ENCODE assay signal across 34 mouse cellular contexts in genomic region chr7:127390306-127390705, GRCm38 (mm10).
"Had no signal": no experiment of that assay in that cellular context is flagged by ENCODE, and none has a peak within 500 bp of the region (broad histone marks: within the 10 kb centered on the region; RNA-seq: fewer than 3 reads in every experiment).

No protein-coding gene starts in this region.

- H3K4me3 ChIP-seq: heart, embryonic 10.5 days; heart, embryonic 13.5 days; heart, embryonic 15.5 days; hindbrain, embryonic 10.5 days; hindbrain, embryonic 12.5 days; hindbrain, embryonic 13.5 days; hindbrain, embryonic 15.5 days; intestine, embryonic 15.5 days; kidney, embryonic 15.5 days; layer of hippocampus, adult 2 months had no signal

- H3K9me3 ChIP-seq: heart, embryonic 10.5 days; heart, embryonic 13.5 days; heart, embryonic 15.5 days; hindbrain, embryonic 10.5 days; hindbrain, embryonic 12.5 days; hindbrain, embryonic 13.5 days; hindbrain, embryonic 15.5 days; intestine, embryonic 15.5 days; kidney, embryonic 15.5 days had no signal

- H3K27me3 ChIP-seq: heart, embryonic 13.5 days; heart, embryonic 15.5 days; hindbrain, embryonic 12.5 days; hindbrain, embryonic 13.5 days; hindbrain, embryonic 15.5 days; intestine, embryonic 15.5 days; kidney, embryonic 15.5 days had no signal

- H3K9ac ChIP-seq: heart, embryonic 13.5 days; heart, embryonic 15.5 days; hindbrain, embryonic 12.5 days; hindbrain, embryonic 13.5 days; hindbrain, embryonic 14.5 days; hindbrain, embryonic 15.5 days; intestine, embryonic 15.5 days; kidney, embryonic 15.5 days had no signal

- H3K4me2 ChIP-seq: heart, embryonic 11.5 days; heart, embryonic 13.5 days; heart, embryonic 15.5 days; hindbrain, embryonic 12.5 days; hindbrain, embryonic 13.5 days; hindbrain, embryonic 14.5 days; hindbrain, embryonic 15.5 days; intestine, embryonic 15.5 days; kidney, embryonic 15.5 days had no signal

- ATAC-seq: hindbrain, embryonic 16.5 days; hindbrain, postnatal 0 days; inflammation-experienced regulatory T-cells, adult 6 months; intestine, embryonic 15.5 days; intestine, embryonic 16.5 days; intestine, postnatal 0 days had no signal

- H3K27ac ChIP-seq: heart, embryonic 10.5 days; heart, embryonic 13.5 days; heart, embryonic 15.5 days; hindbrain, embryonic 10.5 days; hindbrain, embryonic 12.5 days; hindbrain, embryonic 13.5 days; hindbrain, embryonic 14.5 days; hindbrain, embryonic 15.5 days; hindbrain, postnatal 0 days; intestine, embryonic 15.5 days; kidney, embryonic 15.5 days; kidney, postnatal 0 days; layer of hippocampus, adult 2 months had no signal

- DNase-seq: heart, postnatal 10 days; heart, postnatal 14 days; heart, postnatal 36 days; heart, postnatal 4 days; kidney, adult 11 months; kidney, adult 18-20 months; kidney, adult 2 months; kidney, adult 8-10 months; kidney, adult 9 months; kidney, postnatal 10 days; kidney, postnatal 14 days; kidney, postnatal 25 days; kidney, postnatal 36 days; kidney, postnatal 4 days; layer of hippocampus, adult 9-11 months; layer of hippocampus, postnatal 36 days had no signal
